Mouse (Mus musculus): ENCODE data around the gene Pih1d1.

Gene Pih1d1

GRCm38 (mm10) chr7:45126844-45127699, 27.0 kb upstream of the Pih1d1 start:
- peak; percentile 25 for DNase-seq

GRCm38 (mm10) chr7:45127700-45128224, 26.3 kb upstream of the Pih1d1 start:
- DNase-seq = peak; percentile 17

- peak; percentile 98 for DNase-seq
These were observed 25.4 kb upstream of the Pih1d1 start, which contains the start of gene Rpl13a for GRCm38 (mm10) chr7:45128624-45129246. TSS of gene Rpl13a (minus strand) at chr7:45128761.

DNA sequence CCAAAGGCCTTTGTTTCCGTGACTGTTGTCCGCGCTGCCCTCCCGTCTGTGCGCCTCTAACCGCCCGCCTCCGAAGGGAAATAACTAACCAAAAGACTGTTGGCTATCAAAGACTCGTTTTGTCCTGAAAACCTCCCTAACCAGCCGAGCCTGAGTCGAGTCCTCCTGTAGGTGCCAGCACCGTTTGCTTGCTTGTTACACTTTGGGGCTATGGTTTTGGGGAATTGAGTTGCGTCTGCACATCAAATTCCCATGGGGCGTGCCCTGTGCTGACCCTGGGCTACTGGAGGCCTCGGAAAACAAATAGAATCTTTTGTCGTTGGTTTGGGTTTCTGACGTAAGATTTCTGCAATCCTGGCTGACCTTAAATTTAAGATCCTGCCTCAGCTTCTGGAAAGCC, 24.8 kb upstream of the Pih1d1 start:
- no peak for DNase-seq

- DNase-seq = peak; percentile 25
These were observed 24.2 kb upstream of the Pih1d1 start for GRCm38 (mm10) chr7:45129776-45130512.

GRCm38 (mm10) chr7:45131850-45132249, 22.3 kb upstream of the Pih1d1 start:
- peak; percentile 12 for DNase-seq

DNA sequence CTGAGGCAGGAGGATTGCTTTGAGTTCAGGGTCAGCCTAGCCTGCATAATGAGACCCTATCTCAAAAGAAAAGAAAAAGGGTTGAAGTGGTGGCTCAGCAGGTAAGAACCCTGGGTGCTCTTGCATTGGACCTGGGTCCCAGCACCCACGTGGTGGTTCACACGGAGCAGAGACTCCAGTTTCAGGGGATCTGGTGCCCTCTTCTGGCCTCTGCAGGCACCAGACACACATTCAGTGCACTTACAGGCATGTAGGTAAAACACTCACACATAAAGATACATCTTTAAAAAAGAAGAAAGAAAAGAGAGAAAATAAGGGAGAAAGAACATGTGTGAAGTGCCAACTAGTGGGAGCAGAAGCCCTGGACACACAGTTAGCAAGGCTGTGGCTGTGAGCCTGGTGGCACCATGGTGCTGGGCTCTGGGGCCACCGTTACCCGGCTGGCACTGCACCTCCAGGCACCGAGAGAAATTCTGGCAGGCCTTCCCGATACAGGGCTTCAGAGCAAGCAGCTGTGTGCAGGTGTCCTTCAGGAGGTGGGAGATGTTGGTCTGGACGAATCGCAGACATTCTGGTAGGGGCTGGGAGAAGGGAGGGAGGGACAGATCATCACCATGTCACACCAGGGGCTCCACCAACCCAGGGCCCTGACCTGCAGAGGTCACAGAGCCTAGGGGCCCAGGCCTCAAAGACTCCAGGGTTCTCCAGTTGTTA, 20.5 kb upstream of the Pih1d1 start:
- peak; percentile 13 for DNase-seq

- DNase-seq = peak; percentile 26
These were observed 19.5 kb upstream of the Pih1d1 start for GRCm38 (mm10) chr7:45134544-45135026.

GRCm38 (mm10) chr7:45135370-45135769, 18.7 kb upstream of the Pih1d1 start:
- no peak for DNase-seq

DNA sequence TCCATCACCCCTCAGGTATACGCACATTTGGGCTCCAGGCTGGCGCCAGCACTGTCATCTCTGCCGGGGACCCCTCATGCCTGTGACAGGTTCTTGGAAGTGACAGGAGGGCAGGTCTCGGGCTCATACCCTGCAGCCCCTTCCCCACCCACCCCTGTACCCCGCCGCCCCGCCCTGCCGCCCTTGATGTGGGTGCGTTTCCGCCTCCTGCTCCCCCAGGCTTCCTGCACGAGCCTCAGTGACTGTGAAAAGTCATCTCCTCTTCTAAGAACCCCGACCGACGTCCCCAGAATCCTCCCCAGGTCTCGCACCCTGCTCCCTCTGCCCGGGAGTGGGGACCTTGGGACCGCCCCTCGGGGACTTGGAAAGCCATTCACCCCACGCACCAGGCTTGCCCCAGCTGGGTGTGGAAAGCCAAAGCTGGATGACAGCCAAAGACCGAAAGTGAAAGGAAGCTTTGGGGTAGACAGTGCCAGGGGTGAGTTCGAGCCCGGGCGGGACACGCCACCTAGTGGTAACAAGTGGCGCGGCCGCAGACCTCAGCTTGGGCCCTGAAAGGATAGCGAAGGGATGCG, 18.0 kb upstream of the Pih1d1 start, which contains the start of the genes Gm45713 and Flt3l:
Gene Gm45713 (minus strand): TSS at position 239 of the 575 bp plus-strand sequence.
Gene Flt3l (minus strand): TSS at position 440 of the 575 bp plus-strand sequence.
- DNase-seq = peak; percentile 93

DNA sequence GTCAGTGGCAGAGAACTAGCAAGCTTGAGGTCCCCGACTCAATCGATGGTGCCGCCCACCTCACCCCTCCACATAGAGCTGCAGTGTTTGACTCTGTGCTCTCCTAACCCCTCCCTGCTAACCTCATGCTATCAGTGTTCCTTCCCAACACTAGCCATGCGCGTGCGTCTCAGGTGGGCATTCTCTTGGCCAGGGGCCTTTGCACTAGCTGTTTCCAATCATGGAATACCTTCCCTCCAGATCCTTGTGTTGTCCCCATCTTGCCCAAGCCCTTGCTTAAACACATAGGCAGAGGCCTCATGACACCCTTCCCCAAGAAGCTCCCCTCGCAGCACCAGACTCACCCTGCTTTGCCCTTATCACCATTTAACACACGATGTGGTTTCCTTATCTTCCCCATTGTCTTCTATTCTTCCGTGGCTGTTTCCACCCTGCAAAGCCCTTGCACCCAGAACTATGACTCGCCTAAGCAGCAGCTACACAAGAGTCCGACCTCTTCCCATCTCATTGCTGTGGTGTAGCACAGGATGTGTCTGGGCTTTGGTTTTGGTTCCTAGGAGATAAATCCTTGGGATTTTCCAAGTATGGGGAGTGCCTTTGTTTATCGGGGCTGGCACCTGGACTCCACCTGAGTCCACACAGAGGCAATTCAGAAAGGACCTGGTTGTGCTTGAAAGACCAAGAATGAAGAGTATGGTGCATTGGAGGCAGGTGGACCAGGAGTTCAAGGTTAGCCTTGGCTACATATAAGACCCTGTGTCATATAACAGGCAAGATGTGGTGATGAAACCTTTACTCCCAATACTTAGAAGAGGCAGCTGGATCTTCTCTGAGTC, 16.7 kb upstream of the Pih1d1 start:
- peak; percentile 14 for DNase-seq

- DNase-seq = no peak
These were observed 15.7 kb upstream of the Pih1d1 start for GRCm38 (mm10) chr7:45138403-45138802.

- DNase-seq = no peak
These were observed 14.0 kb upstream of the Pih1d1 start for GRCm38 (mm10) chr7:45139904-45140723.

GRCm38 (mm10) chr7:45141319-45141718, 12.8 kb upstream of the Pih1d1 start:
- DNase-seq = no peak

- no peak for DNase-seq
These were observed 12.2 kb upstream of the Pih1d1 start for GRCm38 (mm10) chr7:45141914-45142313.

DNA sequence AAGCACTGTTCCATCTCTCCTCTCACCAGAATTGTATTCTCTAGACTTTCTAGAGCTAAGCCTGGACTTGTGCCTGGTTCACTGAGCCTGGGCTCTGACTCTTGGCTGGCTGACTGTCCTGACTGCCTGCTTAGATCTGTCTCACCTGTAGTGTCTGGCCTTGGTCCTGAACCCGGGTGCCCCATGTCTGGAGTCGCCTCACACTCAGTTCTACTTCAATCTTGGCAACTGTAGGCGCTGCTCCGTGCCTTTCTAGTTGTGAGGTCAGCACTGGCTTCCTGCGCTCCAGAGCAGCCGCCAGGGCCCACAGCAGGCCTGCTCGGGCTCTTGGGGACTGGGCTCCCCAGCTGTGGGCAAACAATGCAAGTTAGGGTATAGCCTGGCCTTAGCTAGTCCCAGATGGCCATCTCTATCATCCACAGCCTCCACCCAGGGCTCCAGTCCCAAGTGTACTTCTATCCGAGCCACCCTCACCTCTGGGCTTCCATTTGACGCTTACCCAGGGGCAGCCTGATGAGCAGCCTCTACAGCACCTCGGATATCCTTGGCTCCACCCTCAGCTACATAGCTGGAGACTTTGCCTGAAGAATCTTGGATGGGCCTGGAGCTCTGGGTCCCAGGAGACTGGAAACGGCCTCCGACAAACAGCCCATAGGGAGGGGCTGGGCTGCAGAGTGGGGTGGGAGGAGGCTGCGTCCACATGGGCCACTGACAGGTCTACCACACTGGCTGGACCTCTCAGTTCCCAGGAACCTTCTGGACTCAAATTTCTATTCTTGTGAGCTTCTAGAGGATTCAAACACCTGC, 9.5 kb upstream of the Pih1d1 start:
- no peak for DNase-seq

DNA sequence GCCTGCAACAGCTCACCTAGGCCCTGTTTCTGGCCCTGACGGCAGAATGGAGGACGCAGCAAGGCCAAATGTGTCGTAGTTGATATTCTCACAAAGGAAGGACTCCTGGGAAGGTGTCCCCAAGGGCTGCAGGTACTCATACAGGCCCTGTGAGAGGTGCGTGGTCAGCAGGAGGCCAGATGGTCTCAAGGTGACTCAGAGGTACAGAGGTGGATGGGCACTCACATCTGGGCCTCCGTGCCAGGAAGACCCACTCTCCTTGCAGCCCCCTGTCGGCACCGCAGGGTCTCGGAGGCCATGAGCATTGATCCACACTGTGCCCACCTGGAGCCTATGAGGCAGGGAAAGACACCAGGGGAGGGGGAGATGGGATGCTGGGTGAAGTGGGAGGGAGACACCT, 8.6 kb upstream of the Pih1d1 start:
- no peak for DNase-seq

- DNase-seq = no peak
These were observed 6.8 kb upstream of the Pih1d1 start for GRCm38 (mm10) chr7:45147267-45147666.

GRCm38 (mm10) chr7:45147899-45148298, 6.2 kb upstream of the Pih1d1 start:
- no peak for DNase-seq

All from cerebellum, adult 8-10 months (tissue).